Mouse (Mus musculus) limb, embryonic 11.5 days (tissue): ENCODE measurements at regions not wholly inside any gene's neighbourhood (a gene's known extent, or its start where the extent isn't known, plus 50 kb on each side); places are given as distances from the start of the nearest gene placed in this dataset.

Source experiments
- ATAC-seq: fragments of 200-750 bp; cut with Nextera tagmentation; 2 replicates; pipeline ENCODE4 v1.8.0; 2017; ENCODE audit warnings: low read depth; ENCODE audit not compliant: insufficient number of reproducible peaks, low FRiP score, low TSS enrichment
- DNase-seq: peaks from one replicate; pipeline ENCODE4 v3.0.0-alpha.2; 2015; ENCODE audit warnings: low spot score
- H3K27ac ChIP-seq: fragments of 300-500 bp; sonication (generic); replicated peaks from 2 replicates; pipeline ENCODE4 v1.5.1; 2014; ENCODE audit warnings: low read depth, mild to moderate bottlenecking, low read length
- H3K27me3 ChIP-seq: fragments of 300-500 bp; sonication (generic); 2 replicates; pipeline ENCODE4 v1.6.1; 2014; ENCODE audit warnings: mild to moderate bottlenecking, low read length, mixed read lengths; ENCODE audit not compliant: control insufficient read depth, insufficient read depth
- H3K36me3 ChIP-seq: fragments of 300-500 bp; sonication (generic); 2 replicates; pipeline ENCODE4 v1.6.1; 2014; ENCODE audit warnings: mild to moderate bottlenecking, low read length, moderate library complexity, mixed read lengths; ENCODE audit not compliant: control insufficient read depth, insufficient read depth
- H3K4me1 ChIP-seq: fragments of 300-500 bp; sonication (generic); 2 replicates; pipeline ENCODE4 v1.6.1; 2014; ENCODE audit warnings: low read length, mixed read lengths; ENCODE audit not compliant: control insufficient read depth, insufficient read depth
- H3K4me2 ChIP-seq: fragments of 300-500 bp; sonication (generic); 2 replicates; pipeline ENCODE4 v1.6.1; 2014; ENCODE audit warnings: low read depth, mild to moderate bottlenecking, moderate library complexity; ENCODE audit not compliant: severe bottlenecking
- H3K4me3 ChIP-seq: fragments of 300-500 bp; sonication (generic); 2 replicates; pipeline ENCODE4 v1.5.1; 2014; ENCODE audit warnings: low read depth, low read length
- H3K9ac ChIP-seq: fragments of 300-500 bp; sonication (generic); 2 replicates; pipeline ENCODE4 v1.6.1; 2014; ENCODE audit warnings: mild to moderate bottlenecking, low read length
- H3K9me3 ChIP-seq: fragments of 300-500 bp; sonication (generic); 2 replicates; pipeline ENCODE4 v1.6.1; 2016; ENCODE audit warnings: low read length; ENCODE audit not compliant: control insufficient read depth
- WGBS: fragments of 180-500 bp; shearing (Covaris S2); extraction: QIAGEN DNeasy Blood & Tissue Kit; methylation state at CpG from one replicate; pipeline ENCODE4 v1.1.7; 2014; 5-methylcytosine and 5-hydroxymethylcytosine counted together

DNA sequence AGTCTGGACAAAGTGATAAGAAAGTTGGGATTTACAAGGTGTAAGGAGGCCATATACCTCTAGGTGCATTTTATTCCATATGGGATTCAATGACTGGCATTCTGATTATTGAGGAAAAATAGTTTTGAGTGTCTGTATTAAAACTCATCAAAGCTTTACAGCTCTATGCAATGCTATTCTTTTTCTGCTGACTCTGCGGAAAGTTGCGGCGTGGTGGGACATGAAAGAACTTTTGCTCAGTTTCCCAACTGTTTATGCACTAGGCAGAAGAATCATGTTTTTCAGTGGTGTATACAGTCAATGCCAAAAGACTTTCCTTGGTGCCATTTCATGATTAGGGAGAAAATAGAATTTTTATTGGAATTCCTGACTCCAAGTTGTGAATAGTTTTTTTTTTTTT lies 55.4 kb upstream of the Frg1 start:
- no peak overlapping the region for H3K4me3 ChIP-seq
- ATAC-seq (no peak), DNase-seq (no peak)
- H3K9me3 ChIP-seq: no peaks in the 10 kb centered on the region
- H3K4me2 ChIP-seq: no peak overlapping the region
- 97% methylated on average over 3 of the region's 3 CpGs for WGBS
- no peaks in the 10 kb centered on the region for H3K36me3 ChIP-seq
- no peaks in the 10 kb centered on the region for H3K4me1 ChIP-seq
- no peaks in the 10 kb centered on the region for H3K27me3 ChIP-seq
- no peak overlapping the region for H3K27ac ChIP-seq
- no peak overlapping the region for H3K9ac ChIP-seq
